Mouse (Mus musculus): ENCODE data around the gene Insm1. TPM values are rescaled to one million over a fixed set of nuclear protein-coding genes. Genes with fewer than 3 reads are reported as not detected.

Insm1 gene
- polyA plus RNA-seq, 2 experiments from 2014 or later = not detected

DNA sequence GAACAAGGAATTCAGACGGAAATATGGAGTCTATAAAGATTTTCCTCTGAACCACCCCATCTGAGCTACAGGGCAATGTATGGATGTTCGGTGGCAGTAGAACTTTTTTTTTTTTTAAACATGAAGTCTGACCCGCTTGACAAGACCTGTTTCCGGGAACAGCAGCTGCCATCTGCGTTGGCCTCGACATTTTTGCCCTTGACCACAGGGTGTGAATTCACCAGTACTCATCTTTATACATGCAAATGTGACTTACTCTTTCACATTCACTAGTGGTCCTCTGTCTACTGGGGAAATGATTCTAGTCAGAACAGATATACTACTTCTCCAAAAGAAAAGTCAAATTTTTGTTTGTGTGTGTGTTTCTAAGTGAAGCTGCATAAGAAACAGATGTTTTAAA lies 4.1 kb downstream of the Insm1 start:
- no peak for ATAC-seq

DNA sequence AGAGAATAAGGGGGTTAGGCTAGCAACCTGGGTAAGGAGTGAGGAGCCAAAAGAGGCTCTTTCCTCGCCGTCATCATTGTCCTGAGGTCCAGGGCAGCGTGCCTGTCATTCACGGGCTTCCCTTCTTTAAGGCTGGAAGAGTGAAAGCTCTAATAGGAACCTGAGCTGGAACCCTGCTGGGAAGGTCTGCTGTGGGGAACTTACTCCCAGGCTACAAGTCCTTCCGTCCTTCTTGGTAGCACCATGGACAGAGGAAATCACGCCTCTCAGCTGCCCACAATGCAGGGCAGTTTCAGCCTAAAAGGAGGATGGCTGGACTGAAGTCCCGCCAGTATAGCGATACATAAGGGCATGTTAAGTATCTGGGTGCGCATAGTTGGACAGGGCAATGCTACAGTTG lies 4.8 kb downstream of the Insm1 start:
- ATAC-seq = no peak

- ATAC-seq = no peak
Observed at GRCm38 (mm10) chr2:146227646-146228045, 5.9 kb downstream of the Insm1 start.

GRCm38 (mm10) chr2:146228435-146228834 lies 6.7 kb downstream of the Insm1 start:
- ATAC-seq = no peak

DNA sequence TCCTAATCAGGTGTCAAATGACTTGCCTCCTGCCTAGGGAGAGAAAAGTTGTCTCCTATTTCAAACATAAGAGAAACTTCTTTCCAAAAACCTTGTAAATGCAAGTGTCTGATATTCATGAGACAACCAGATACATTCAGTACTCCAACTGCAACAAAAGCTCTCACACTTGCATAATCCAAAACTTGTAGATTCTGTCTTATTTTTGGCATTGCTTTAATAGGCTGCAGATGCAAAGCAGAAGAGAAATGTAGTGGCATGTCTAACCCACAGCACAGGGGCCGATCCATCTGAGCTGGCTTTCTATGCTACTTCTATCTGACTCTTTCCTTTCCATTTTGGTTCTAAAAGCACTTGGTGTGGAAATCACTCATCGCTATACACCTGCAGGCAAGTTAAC lies 9.8 kb downstream of the Insm1 start:
- ATAC-seq = no peak

DNA sequence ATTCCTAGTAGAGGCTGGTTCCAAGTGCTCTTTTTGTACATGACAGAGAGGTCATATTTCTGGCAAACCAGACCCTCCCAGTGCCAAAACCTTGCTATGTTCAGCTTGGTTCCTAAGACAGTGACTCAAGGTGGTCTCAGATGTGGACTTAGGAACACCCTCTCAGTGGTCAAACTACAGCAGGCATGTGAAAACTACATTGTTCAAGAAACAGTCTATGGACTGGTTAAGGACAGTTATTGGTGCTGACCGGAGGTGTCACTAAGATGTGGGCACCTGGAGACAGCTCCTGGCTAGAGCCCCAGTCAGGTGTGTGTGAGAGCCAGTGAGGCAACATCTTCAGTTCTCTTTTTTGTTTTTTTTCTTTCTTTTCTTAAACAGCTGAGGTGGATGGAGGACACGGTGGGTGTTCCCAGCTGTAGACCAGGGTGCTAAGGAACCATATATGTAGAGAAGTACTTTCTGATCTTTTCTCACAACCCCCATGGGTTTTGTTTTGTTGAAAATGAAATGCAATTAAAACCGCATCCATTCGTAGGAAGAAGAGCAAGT lies 17.6 kb downstream of the Insm1 start:
- no peak for ATAC-seq

DNA sequence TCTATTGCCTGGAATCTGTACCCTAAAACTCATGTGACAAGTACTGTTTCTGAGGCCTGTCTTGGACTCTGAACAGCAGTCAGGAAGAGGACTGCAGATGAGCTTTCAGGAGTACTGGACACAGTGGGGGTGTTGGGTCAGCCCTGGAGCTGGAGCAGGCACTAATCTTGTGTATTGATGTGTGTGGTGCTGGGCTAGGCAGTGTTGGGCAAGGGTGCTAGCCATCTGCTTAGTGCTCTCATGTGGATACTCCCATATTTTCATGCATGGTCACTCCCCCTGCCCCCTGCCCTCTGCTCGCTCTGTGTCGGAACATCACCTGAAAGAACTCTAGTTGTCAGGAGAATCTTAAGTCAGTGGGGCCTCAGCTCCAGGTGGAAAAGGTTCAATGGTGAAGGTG lies 22.3 kb downstream of the Insm1 start:
- ATAC-seq = no peak

DNA sequence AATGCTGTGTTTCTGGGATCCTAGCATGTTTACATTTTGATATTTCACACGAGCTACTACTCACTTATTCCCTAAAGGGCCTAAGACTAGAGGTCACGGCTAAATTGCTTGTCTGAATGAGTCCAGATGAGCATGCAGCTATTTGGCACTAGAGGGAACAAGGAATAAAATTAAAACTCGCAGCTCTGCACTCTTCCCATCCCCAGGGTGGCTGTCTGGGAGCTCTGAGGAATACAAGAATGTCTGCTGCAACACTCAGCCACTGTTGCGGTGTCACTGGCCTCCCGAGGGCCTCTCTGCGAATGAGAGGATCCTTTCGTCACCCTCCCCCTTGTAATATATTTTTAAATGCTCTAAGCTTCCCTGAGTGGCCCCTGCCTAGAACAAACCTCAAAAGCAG lies 23.7 kb downstream of the Insm1 start:
- ATAC-seq = no peak

DNA sequence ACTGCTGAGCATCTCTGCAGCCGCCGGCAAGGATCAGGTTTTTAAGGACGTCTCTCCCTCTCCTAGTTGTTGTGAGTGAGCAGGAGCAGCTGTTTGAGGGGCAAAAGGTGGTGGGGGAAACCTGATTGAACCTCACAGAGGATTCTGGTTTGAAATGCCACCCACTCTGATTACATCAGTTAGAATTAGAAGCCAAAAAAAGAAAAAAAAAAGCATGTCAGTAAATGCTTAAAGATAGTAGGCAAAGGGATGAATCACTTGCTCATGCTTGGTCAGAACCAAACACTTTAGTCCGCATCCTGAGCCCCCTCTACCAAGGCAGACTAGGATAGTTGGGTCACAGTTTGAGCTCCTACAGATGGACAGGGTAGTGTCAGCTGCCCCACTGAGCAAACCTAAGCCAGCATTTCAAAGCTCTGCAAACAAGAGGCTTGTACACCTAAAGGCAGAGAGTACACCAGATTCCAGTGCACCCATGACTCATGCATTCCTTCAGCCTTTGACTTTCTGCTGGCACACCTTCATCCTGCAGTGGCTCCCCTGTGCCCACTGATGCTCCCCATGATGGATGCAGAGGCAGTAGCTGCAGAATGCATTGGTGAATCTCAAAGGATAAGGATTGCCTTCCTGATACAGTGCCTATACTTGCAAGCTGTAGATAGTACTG lies 24.8 kb downstream of the Insm1 start:
- ATAC-seq = no peak

DNA sequence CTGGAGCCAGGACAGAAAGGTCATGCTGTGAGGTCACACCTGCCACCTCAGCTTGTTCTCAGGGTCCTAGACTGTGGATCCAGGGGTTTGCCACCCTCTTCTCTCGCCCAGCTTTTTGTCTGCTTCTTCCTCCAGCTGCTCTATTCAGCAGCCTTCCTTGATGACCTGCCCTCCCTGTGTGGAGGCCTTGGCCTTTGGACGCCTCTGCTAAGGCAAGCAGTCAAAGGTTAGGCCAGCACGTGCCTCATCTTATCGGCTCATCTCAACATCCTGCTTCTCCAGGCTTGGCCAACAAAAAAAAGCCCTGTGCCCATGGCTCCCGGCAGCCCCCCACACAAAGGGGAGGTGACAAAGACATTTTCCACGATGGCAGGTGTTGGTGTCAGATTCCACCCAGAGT lies 25.9 kb downstream of the Insm1 start:
- no peak for ATAC-seq

DNA sequence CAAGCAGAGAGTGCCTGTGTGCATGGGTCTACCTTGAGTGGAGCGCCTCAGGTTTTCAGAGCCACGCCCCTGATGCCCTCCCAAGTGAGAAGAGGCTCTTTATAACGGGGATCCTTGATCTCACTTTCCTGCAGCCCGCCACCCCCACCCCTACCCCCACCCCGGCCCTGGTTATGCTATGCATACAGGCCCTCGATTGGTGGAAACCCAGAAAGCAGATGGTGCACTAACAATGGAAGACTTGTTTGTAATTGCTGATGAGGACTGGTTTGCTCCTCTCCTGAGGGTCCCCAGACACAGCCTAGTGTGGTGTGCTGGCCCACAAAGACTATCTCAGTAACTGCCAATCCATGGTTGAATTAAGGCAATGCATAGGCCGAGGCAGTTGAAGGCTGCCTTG lies 27.3 kb downstream of the Insm1 start:
- ATAC-seq = no peak

DNA sequence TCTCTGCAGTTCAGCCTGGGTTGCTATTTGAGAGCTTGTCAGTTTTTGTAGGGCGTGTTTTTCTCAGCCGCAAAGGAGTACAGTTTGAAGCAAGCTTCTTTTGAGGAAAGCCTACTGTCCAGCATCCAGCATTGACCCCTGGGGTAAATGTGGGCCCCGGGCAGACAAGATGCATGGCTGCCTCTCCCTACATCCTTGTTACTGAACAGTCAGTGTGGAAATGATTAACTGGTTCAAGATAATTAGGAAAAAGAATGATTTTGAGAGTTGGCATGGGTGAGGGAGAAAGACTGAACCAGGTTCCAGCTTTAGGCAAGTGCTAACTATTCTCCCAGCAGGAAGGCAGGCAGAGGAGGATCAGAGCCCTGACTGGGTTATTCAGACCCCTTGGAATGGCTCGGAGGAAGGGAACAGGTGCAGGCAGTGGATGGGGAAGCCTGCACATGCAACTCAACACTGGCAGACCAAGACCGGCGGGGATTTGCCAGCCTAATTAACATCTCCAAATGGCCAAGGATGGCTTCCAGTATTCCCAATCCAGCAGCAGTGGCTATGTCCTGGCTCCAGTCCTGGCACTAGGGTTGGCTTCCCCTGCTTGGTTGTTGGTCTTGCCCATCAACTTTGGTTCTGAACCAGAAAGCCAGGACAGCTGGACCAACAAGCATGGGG lies 28.6 kb downstream of the Insm1 start:
- ATAC-seq = no peak

- ATAC-seq = no peak
Observed at GRCm38 (mm10) chr2:146254387-146254786, 32.7 kb downstream of the Insm1 start.

- no peak for ATAC-seq
Observed at GRCm38 (mm10) chr2:146255636-146256035, 33.9 kb downstream of the Insm1 start.

DNA sequence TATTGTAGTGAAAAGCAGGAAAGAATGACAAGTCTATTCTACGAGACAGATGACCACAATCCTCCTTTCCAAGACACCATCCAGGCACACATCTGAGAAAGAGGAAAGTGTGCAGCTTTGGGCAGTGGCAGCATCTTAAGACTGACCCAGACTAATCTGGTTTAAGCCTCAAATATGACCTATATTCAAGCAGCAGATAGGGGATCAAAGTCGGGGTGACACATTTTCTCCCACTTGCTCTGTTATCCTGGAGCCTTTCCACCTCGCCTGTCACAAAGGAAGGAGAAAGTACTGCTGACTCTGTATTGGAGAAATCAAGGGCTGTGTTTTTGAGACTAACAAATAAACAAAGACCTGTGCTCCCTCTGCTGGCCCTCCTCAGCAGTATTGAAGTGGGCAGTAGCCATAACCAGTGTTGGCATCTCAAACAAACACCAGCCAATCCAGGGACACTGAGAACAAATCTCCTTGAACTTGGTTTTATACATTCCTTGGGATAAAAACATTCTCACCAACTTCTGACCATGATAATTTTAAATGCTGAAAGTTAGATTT lies 34.7 kb downstream of the Insm1 start:
- no peak for ATAC-seq

- no peak for ATAC-seq
Observed at GRCm38 (mm10) chr2:146257037-146257436, 35.3 kb downstream of the Insm1 start.

- no peak for ATAC-seq
Observed at GRCm38 (mm10) chr2:146257609-146258008, 35.9 kb downstream of the Insm1 start.

DNA sequence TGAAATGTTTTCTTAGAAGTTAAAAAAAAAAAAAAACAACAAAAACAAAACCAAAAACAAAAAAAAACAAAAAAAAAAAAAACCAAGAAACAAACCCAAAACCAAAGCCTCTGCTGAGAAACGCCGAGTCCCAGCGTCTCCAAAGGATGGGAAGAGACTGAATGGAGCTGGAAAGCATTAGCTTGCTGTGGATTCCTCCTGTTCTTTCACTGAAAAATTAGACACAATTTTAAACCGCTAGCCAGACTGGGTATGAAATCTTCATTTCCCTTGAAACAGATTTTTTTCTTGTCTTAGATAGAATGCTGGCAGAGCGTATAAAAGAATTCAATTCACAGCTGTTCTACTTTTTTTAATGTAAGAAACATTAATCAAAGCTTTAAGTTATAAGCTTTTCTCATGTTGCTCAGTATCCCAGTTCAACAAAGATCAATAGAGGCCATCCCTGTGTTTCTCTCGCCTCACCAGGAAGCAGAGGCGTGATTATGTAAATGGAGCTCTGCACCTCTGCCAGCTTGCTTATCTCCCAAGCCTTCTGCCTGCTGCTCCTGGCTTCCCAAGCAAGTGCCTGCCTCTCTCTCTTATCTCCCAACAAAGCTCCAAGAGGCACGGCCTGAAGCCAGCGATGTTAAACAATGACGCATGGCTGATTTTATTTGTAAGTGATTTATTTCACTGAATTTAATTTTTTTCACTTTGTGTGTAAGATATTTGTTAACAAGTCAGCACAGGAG lies 37.2 kb downstream of the Insm1 start:
- no peak for ATAC-seq

GRCm38 (mm10) chr2:146259787-146260560 lies 38.3 kb downstream of the Insm1 start:
- no peak for ATAC-seq

GRCm38 (mm10) chr2:146261146-146261545 lies 39.4 kb downstream of the Insm1 start:
- no peak for ATAC-seq

DNA sequence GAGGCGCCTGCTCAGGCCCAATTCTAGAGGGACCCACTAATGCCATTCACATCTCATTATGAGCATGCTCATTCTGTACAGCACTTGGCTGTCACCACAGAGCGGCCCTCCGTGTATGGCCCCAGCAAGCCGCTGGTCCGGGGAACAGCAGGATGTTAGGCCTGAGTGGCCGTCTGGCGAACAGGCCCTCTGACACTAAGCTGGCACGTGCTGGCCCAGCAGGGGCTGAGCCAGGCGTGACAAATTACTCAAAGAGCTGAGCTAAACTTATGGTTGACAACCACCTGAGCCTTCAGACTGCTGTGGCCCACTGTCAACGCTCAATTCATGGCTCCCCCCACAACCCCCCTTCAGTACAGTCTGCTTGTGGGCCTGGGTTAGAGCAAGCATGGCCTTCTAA lies 40.5 kb downstream of the Insm1 start:
- no peak for ATAC-seq

DNA sequence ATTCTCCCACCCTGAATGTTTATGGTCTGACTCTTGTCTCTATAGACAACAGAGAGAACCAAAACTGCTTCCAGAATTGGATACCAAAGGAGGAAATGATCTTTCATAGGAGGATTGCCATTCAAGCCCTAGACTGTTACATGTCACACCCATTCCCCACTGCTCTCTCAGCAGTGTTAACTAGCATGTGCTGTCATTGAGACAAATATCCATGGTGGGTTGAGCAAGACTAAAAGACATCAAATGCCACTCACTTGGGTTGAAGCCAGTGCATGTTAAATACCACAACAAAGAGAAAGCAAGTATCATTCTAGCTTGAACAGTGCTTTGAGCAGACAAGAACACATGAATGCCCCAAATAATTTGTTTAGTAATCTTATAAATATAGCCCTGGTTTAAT lies 41.2 kb downstream of the Insm1 start:
- no peak for ATAC-seq

GRCm38 (mm10) chr2:146265045-146265444 lies 43.3 kb downstream of the Insm1 start:
- ATAC-seq = peak; percentile 68
